28 mouse cellular contexts compared by ENCODE assay signal in genomic region chr1:107513530-107513929, GRCm38 (mm10). TPM values are rescaled to one million over a fixed set of nuclear protein-coding genes. Genes with fewer than 3 reads are reported as not detected.
DNase-seq lines count a peak whose midpoint lies in the region; ATAC-seq lines count a peak whose summit lies in the region.
"Had no signal": no experiment of that assay in that cellular context is flagged by ENCODE, and none has a peak within 500 bp of the region (broad histone marks: within the 10 kb centered on the region; RNA-seq: fewer than 3 reads in every experiment).

No protein-coding gene starts in this region.

- peak; percentile 47 for DNase-seq in 416B (ENCODE audit: low read depth)
- DNase-seq in cerebellum, postnatal 14 days, result no peak
- no peak for DNase-seq in Muller cell, postnatal 12 days (ENCODE audit: inconsistent ontology term)
- no peak for DNase-seq in spleen, postnatal 10 days (ENCODE audit: low spot score in 2 of 2)
- no peak for DNase-seq in lung, postnatal 14 days
- DNase-seq: adrenal gland, adult 8-10 months; adrenal gland, postnatal 25 days; cerebellum, adult 18-20 months; cerebellum, adult 9-10 months; embryo, embryonic 11 days; gastrocnemius, postnatal 10 days; gastrocnemius, postnatal 36 days had no signal

- ATAC-seq in common myeloid progenitor, adult 5-6 weeks (replicated peaks; ENCODE audit: low read depth, poor library complexity, severe bottlenecking), result peak; percentile 84
- peak; percentile 88 for ATAC-seq in megakaryocyte progenitor cell, adult 5-6 weeks (replicated peaks; ENCODE audit: poor library complexity)
- ATAC-seq: activated CD4-positive, CD25-positive, alpha-beta regulatory T cell, adult 4 months; CD4-positive, CD25-positive, alpha-beta regulatory T cell, adult 4 months; inflammation-experienced regulatory T-cells, adult 6 months had no signal

- H3K36me3 ChIP-seq in macrophage (ENCODE audit: inconsistent target), result no peaks in the 10 kb centered on the region
- H3K36me3 ChIP-seq: forebrain, embryonic 10.5 days; hindbrain, embryonic 10.5 days had no signal

- WGBS in macrophage (ENCODE audit: missing documents), result 0% methylated on average over 1 of the region's 1 CpGs

- H3K79me2 ChIP-seq in macrophage (ENCODE audit: inconsistent target), result no peaks in the 10 kb centered on the region

- peak overlapping the region; percentile 43 for H3K27ac ChIP-seq in macrophage
- H3K27ac ChIP-seq: forebrain, embryonic 10.5 days; forebrain, embryonic 13.5 days; hindbrain, embryonic 10.5 days; hindbrain, embryonic 14.5 days; hindbrain, postnatal 0 days had no signal

- no peak overlapping the region for H3K4me3 ChIP-seq in macrophage (ENCODE audit: inconsistent target)
- H3K4me3 ChIP-seq: forebrain, embryonic 10.5 days; forebrain, embryonic 13.5 days; hindbrain, embryonic 10.5 days had no signal

RNA-seq across cellular contexts. Expression of gene Serpinb2, which starts 2.3 kb away (rescaled TPM):
- total RNA-seq in common myeloid progenitor, adult 5-6 weeks (2017), result not detected in 2 replicates
- 10 to 100 TPM in 3 of 26 experiments, 1 to 10 TPM in 7, under 1 TPM in 5, not detected in 11; 0.29 to 12.6 (median 4.4) TPM for total RNA-seq in macrophage (2018; cell fraction: chromatin; rRNA removed)
- total RNA-seq in macrophage (2018; cell fraction: cytosol; rRNA removed), result 10 to 100 TPM in 5 of 26 experiments, 1 to 10 TPM in 10, under 1 TPM in 10, not detected in 1; 0.09 to 25.5 (median 1.3) TPM
- total RNA-seq in macrophage (2018; cell fraction: nucleus; rRNA removed), result 10 to 100 TPM in 6 of 26 experiments, 1 to 10 TPM in 13, under 1 TPM in 3, not detected in 4; 0.51 to 36.0 (median 5.3) TPM
- polyA plus RNA-seq in macrophage (2018), result 0.36 to 0.87 TPM in 2 of 3 replicates, not detected in the other
- 0.49 and 0.77 TPM in 2 replicates for total RNA-seq in megakaryocyte progenitor cell, adult 5-6 weeks (2015)
- total RNA-seq in megakaryocyte progenitor cell, adult 5-6 weeks (2017), result 2.5 TPM in 1 of 2 replicates, not detected in the other
- total RNA-seq: adrenal gland, postnatal 25 days; gastrocnemius, adult 18-20 months; gastrocnemius, postnatal 10 days; gastrocnemius, postnatal 36 days; MEL had no signal
- polyA plus RNA-seq: activated CD4-positive, CD25-positive, alpha-beta regulatory T cell, adult 4 months; CD4-positive, CD25-positive, alpha-beta regulatory T cell, adult 4 months; cortical plate, adult 2 months; forebrain, embryonic 10.5 days; heart, embryonic 14.5 days; heart, postnatal 0 days; hindbrain, embryonic 14.5 days; inflammation-experienced regulatory T-cells, adult 6 months had no signal
